Mouse (Mus musculus) cerebellum, postnatal 14 days (tissue): ENCODE data around the gene Orm3.

Experiments used
- DNase-seq, 2 experiments: peaks; one replicate each; pipeline ENCODE4 v3.0.0; 2021; ENCODE audit warnings: mixed read lengths in 2 of 2

Gene Orm3

GRCm38 (mm10) chr4:63370897-63371296 lies 14.9 kb downstream of the Orm3 start:
- DNase-seq: no peak

- peak in 1 of 2 experiments; percentile 37 for DNase-seq
These were observed 15.9 kb downstream of the Orm3 start for GRCm38 (mm10) chr4:63371890-63372289.

GRCm38 (mm10) chr4:63373404-63373803 lies 17.4 kb downstream of the Orm3 start:
- no peak for DNase-seq

GRCm38 (mm10) chr4:63374331-63374730 lies 18.4 kb downstream of the Orm3 start:
- no peak for DNase-seq

GRCm38 (mm10) chr4:63375367-63375766 lies 19.4 kb downstream of the Orm3 start:
- DNase-seq: peak; percentile 59 to 61

GRCm38 (mm10) chr4:63377483-63377882 lies 21.5 kb downstream of the Orm3 start:
- DNase-seq: no peak

- no peak for DNase-seq
These were observed 26.9 kb downstream of the Orm3 start for GRCm38 (mm10) chr4:63382676-63383369.

GRCm38 (mm10) chr4:63383474-63383873 lies 27.5 kb downstream of the Orm3 start:
- DNase-seq: no peak

- no peak for DNase-seq
These were observed 28.3 kb downstream of the Orm3 start for GRCm38 (mm10) chr4:63384262-63384661.

- DNase-seq: no peak
These were observed 29.3 kb downstream of the Orm3 start for GRCm38 (mm10) chr4:63385253-63385652.

GRCm38 (mm10) chr4:63385784-63386183 lies 29.8 kb downstream of the Orm3 start:
- DNase-seq: no peak

GRCm38 (mm10) chr4:63388029-63388428 lies 32.1 kb downstream of the Orm3 start:
- DNase-seq: no peak

- DNase-seq: no peak
These were observed 33.3 kb downstream of the Orm3 start for GRCm38 (mm10) chr4:63389121-63389886.

GRCm38 (mm10) chr4:63389887-63390528 lies 34.0 kb downstream of the Orm3 start:
- no peak for DNase-seq

GRCm38 (mm10) chr4:63391322-63391721 lies 35.4 kb downstream of the Orm3 start:
- no peak for DNase-seq

- DNase-seq: no peak
These were observed 42.1 kb downstream of the Orm3 start for GRCm38 (mm10) chr4:63397981-63398537.

GRCm38 (mm10) chr4:63398854-63399609 lies 43.1 kb downstream of the Orm3 start:
- no peak for DNase-seq

- no peak for DNase-seq
These were observed 43.8 kb downstream of the Orm3 start for GRCm38 (mm10) chr4:63399691-63400270.

- no peak for DNase-seq
These were observed 44.8 kb downstream of the Orm3 start for GRCm38 (mm10) chr4:63400541-63401306.

- no peak for DNase-seq
These were observed 45.7 kb downstream of the Orm3 start for GRCm38 (mm10) chr4:63401620-63402019.

GRCm38 (mm10) chr4:63402056-63402455 lies 46.1 kb downstream of the Orm3 start:
- DNase-seq: no peak
